Mouse (Mus musculus): ENCODE results near the gene Reep6. TPM values are rescaled to one million over a fixed set of nuclear protein-coding genes. Genes with fewer than 3 reads are reported as not detected.

The Reep6 gene
- polyA plus RNA-seq, 1 experiment from 2014 or later: 5.2 TPM

DNA sequence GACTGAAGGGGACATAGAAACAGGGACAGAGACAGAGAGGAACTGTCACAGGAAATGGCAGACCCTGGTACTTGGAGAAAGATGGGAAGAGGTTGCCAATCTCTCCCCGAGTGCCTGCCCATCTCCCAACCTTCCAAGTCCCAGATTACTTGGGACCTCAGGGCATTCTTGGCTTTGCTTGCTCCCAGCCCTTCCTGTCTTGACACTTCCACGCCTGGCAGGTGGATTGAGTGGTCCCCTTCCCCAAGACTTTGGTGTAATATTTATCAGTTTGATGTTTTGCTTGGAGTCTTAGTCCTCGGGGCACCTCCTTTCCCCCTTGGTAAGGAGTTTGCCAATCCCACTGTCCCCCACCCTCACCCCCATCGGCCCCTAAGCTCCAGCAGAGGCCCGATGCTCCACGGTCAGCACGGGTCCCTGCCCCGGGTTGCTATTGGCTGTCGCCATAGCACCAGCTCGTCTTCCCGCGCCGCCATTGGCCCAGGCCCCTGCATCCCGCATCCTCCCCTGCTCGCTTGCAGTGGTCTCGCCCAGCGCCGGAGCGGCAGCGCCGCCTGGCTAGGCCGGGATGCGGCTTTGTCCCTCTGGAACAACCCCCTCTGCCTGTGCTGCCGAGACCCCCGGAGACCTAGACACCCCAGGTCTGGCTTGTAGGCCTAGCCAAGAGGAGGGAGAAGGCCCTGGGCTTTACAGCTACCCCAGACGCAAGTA is 31.0 kb upstream of the Reep6 start:
- Histone ChIP-seq H3K4me3 (ENCODE audit: low read depth, low read length) (peak overlapping the region; percentile 40), H3K9ac (ENCODE audit: low read length) (peak overlapping the region; percentile 53), H3K4me1 (ENCODE audit: control insufficient read depth, insufficient read depth, low read length) (peaks cover 21% of the 10 kb centered on the region), H3K36me3 (ENCODE audit: control insufficient read depth, insufficient read depth, low read length) (peaks cover 7% of the 10 kb centered on the region; the same call in 1 of the 2 replicates), H3K27ac (replicated peaks; ENCODE audit: low read depth, low read length) (no peak overlapping the region), H3K27me3 (ENCODE audit: control insufficient read depth, insufficient read depth, low read length) (peaks cover 47% of the 10 kb centered on the region), H3K9me3 (ENCODE audit: control insufficient read depth, low read length) (no peaks in the 10 kb centered on the region), H3K4me2 (ENCODE audit: low read depth, severe bottlenecking) (peak overlapping the region; percentile 63)
- 5% methylated on average over 26 of the region's 26 CpGs for WGBS
- DNase-seq (ENCODE audit: low spot score): peak; percentile 88
- peak; percentile 65; the same call in 1 of the 2 replicates for ATAC-seq (ENCODE audit: insufficient number of reproducible peaks, low FRiP score, low TSS enrichment, low read depth)

DNA sequence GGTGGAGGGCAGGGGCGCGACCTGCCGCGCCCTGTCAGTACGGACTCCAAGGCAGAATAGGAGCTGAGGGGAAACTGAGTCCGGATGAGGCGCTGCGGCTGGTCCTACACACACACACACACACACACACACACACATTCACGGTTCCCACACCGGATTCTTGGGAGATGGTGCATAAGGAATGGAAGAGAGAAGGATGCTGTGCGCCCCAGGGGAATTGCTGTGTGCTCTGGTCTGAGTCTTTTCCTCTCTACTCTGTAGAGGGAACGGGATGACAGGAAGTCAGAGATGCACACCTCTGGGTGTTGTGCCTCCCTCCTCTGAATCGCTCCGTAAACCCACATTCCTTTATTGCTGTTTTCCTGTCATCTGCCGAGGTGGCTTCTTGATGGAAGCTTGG is 30.5 kb upstream of the Reep6 start:
- Histone ChIP-seq H3K27ac (replicated peaks; ENCODE audit: low read depth, low read length) (no peak overlapping the region), H3K9me3 (ENCODE audit: control insufficient read depth, low read length) (no peaks in the 10 kb centered on the region), H3K27me3 (ENCODE audit: control insufficient read depth, insufficient read depth, low read length) (peaks cover 49% of the 10 kb centered on the region), H3K4me2 (ENCODE audit: low read depth, severe bottlenecking) (peak overlapping the region; percentile 63), H3K4me3 (ENCODE audit: low read depth, low read length) (peak overlapping the region; percentile 40), H3K9ac (ENCODE audit: low read length) (peak overlapping the region; percentile 53), H3K4me1 (ENCODE audit: control insufficient read depth, insufficient read depth, low read length) (peaks cover 21% of the 10 kb centered on the region), H3K36me3 (ENCODE audit: control insufficient read depth, insufficient read depth, low read length) (peaks cover 3% of the 10 kb centered on the region; the same call in 1 of the 2 replicates)
- WGBS: 6% methylated on average over 15 of the region's 15 CpGs
- ATAC-seq (ENCODE audit: insufficient number of reproducible peaks, low FRiP score, low TSS enrichment, low read depth): no peak
- DNase-seq (ENCODE audit: low spot score): no peak

DNA sequence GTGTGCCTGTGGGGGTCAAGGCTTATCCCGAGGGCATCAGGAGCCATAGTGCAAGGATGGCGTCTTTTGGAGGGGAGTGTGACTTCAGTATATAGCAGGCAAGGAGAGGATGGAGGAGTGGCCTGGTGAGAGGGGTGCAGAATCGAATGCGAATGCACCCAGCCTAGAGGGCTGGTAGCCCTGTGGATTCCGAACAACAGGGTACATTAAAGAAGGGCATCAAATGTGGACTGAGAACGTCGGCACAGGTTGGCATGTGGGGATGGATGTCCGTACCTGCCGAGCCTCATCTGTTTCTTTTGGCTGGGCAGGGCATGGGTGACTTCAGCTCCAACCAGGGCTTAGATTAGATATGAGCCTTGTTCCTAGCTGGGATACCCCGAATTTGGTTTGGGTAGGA is 29.9 kb upstream of the Reep6 start:
- ATAC-seq (ENCODE audit: insufficient number of reproducible peaks, low FRiP score, low TSS enrichment, low read depth) (no peak), DNase-seq (ENCODE audit: low spot score) (no peak)
- H3K36me3 ChIP-seq (ENCODE audit: control insufficient read depth, insufficient read depth, low read length): no peaks in the 10 kb centered on the region
- WGBS: 49% methylated on average over 10 of the region's 10 CpGs
- no peak overlapping the region for H3K27ac ChIP-seq (replicated peaks; ENCODE audit: low read depth, low read length)
- H3K9ac ChIP-seq (ENCODE audit: low read length): no peak overlapping the region
- H3K4me3 ChIP-seq (ENCODE audit: low read depth, low read length): peak overlapping the region; percentile 40; the same call in 1 of the 2 replicates
- H3K4me2 ChIP-seq (ENCODE audit: low read depth, severe bottlenecking): peak overlapping the region; percentile 63; the same call in 1 of the 2 replicates
- H3K27me3 ChIP-seq (ENCODE audit: control insufficient read depth, insufficient read depth, low read length): peaks cover 54% of the 10 kb centered on the region
- no peaks in the 10 kb centered on the region for H3K9me3 ChIP-seq (ENCODE audit: control insufficient read depth, low read length)
- peaks cover 21% of the 10 kb centered on the region for H3K4me1 ChIP-seq (ENCODE audit: control insufficient read depth, insufficient read depth, low read length)

DNA sequence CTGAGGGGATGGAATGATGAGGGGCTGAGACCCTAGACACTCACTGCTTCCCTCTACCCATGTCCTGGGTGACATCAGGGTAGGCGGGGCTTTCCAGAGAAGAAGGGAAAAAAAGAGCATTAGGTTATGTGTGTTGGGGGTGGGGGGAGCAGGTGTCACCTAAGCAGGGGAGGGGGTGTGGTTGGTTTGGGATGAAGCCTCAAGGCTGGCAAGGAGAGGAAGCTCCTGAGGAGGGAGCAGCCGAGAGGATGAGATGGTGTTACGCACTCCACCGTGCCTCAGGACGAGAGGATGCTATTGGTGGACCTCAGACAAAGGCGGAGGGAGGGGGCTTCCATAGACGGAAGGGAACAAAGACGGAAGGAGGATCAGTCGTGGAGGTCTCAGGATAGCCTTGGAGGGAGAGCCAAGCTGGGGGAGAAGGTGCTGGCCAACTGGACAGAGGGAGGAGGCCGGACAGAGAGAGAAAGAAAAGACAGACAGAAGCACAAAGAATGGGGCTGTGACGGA is 29.0 kb upstream of the Reep6 start:
- DNase-seq (ENCODE audit: low spot score) (no peak), ATAC-seq (ENCODE audit: insufficient number of reproducible peaks, low FRiP score, low TSS enrichment, low read depth) (no peak)
- H3K4me2 ChIP-seq (ENCODE audit: low read depth, severe bottlenecking): no peak overlapping the region
- no peak overlapping the region for H3K9ac ChIP-seq (ENCODE audit: low read length)
- H3K36me3 ChIP-seq (ENCODE audit: control insufficient read depth, insufficient read depth, low read length): no peaks in the 10 kb centered on the region
- peaks cover 13% of the 10 kb centered on the region for H3K4me1 ChIP-seq (ENCODE audit: control insufficient read depth, insufficient read depth, low read length)
- no peak overlapping the region for H3K4me3 ChIP-seq (ENCODE audit: low read depth, low read length)
- no peak overlapping the region for H3K27ac ChIP-seq (replicated peaks; ENCODE audit: low read depth, low read length)
- 26% methylated on average over 11 of the region's 11 CpGs for WGBS
- peaks cover 63% of the 10 kb centered on the region for H3K27me3 ChIP-seq (ENCODE audit: control insufficient read depth, insufficient read depth, low read length)
- no peaks in the 10 kb centered on the region for H3K9me3 ChIP-seq (ENCODE audit: control insufficient read depth, low read length)

DNA sequence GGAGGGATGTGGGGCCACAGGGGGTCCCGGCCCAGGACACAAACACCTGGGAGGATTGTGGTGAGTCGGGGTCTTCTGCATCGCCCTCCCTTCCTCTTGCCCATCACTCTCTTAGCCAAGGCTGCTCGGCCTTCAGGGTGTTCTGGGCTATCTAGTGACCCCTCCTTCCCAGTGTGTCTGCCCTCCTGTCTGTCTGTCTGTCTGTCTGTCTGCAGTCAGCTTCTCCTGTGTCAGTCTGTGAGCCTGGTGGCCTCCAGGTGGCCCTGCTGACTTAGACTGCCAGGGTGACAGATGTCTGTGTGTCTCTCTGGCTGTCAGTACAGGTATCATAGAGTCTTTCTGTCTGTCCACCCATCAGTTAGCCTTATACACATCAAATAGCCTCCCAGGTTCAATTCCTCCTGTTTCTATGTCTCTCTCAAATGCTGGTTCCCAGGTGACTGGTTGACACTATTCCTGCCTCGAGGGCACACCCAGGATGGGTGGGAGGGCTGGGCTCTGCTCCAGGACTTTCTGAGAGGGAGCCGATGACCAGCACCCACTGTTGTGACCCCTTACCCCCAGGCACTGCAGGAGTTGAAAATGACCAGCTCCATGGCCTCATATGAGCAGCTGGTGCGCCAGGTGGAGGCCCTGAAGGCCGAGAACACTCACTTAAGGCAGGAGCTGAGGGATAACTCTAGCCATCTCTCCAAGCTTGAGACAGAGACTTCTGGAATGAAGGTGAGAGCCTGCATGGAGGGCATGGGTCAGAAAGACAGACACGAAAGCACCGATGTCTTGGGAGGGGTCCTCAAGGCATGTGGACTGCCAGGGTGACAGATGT is 28.3 kb upstream of the Reep6 start:
- no peaks in the 10 kb centered on the region for H3K9me3 ChIP-seq (ENCODE audit: control insufficient read depth, low read length)
- H3K9ac ChIP-seq (ENCODE audit: low read length): no peak overlapping the region
- no peaks in the 10 kb centered on the region for H3K36me3 ChIP-seq (ENCODE audit: control insufficient read depth, insufficient read depth, low read length)
- ATAC-seq (ENCODE audit: insufficient number of reproducible peaks, low FRiP score, low TSS enrichment, low read depth) (no peak), DNase-seq (ENCODE audit: low spot score) (no peak)
- H3K27ac ChIP-seq (replicated peaks; ENCODE audit: low read depth, low read length): no peak overlapping the region
- no peak overlapping the region for H3K4me3 ChIP-seq (ENCODE audit: low read depth, low read length)
- H3K27me3 ChIP-seq (ENCODE audit: control insufficient read depth, insufficient read depth, low read length): peaks cover 69% of the 10 kb centered on the region
- H3K4me1 ChIP-seq (ENCODE audit: control insufficient read depth, insufficient read depth, low read length): peaks cover 8% of the 10 kb centered on the region
- 79% methylated on average over 10 of the region's 10 CpGs for WGBS
- H3K4me2 ChIP-seq (ENCODE audit: low read depth, severe bottlenecking): no peak overlapping the region

DNA sequence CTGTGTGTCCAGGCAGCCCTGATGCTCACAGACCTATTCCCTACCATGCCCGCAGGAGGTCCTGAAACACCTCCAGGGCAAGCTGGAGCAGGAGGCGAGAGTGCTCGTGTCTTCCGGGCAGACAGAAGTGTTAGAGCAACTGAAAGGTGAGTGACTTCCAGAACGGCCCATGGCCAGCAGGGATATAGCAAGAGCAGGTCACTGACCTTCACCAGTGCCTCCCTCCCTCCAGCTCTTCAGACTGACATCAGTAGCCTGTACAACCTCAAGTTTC is 27.7 kb upstream of the Reep6 start:
- H3K4me3 ChIP-seq (ENCODE audit: low read depth, low read length): no peak overlapping the region
- no peaks in the 10 kb centered on the region for H3K36me3 ChIP-seq (ENCODE audit: control insufficient read depth, insufficient read depth, low read length)
- no peak overlapping the region for H3K27ac ChIP-seq (replicated peaks; ENCODE audit: low read depth, low read length)
- DNase-seq (ENCODE audit: low spot score) (no peak), ATAC-seq (ENCODE audit: insufficient number of reproducible peaks, low FRiP score, low TSS enrichment, low read depth) (no peak)
- no peak overlapping the region for H3K9ac ChIP-seq (ENCODE audit: low read length)
- 0 out of 2 replicates have a peak, but pooled peaks cover 3% of the 10 kb centered on the region for H3K4me1 ChIP-seq (ENCODE audit: control insufficient read depth, insufficient read depth, low read length)
- H3K9me3 ChIP-seq (ENCODE audit: control insufficient read depth, low read length): no peaks in the 10 kb centered on the region
- peaks cover 75% of the 10 kb centered on the region for H3K27me3 ChIP-seq (ENCODE audit: control insufficient read depth, insufficient read depth, low read length)
- H3K4me2 ChIP-seq (ENCODE audit: low read depth, severe bottlenecking): no peak overlapping the region
- 43% methylated on average over 5 of the region's 5 CpGs for WGBS

DNA sequence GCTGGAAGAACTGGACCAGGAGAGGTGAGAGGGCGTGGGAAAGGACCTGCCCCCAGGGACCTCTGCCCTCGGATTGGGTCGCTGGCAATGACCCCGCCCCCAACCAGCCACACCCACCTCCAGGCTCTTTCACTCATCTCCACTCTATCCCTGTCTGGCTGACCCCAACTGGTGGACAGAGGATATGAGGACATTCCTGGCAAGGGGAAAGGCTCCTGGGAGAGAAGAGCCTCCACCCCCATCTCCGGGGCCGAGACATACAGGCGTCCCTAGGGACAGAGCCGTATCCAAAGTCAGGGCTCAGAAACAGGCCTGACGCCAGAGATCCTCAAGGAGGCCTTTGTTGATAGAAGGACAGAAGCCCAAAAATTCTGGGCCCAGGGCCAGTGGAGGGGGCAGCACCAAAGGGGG is 27.3 kb upstream of the Reep6 start:
- ATAC-seq (ENCODE audit: insufficient number of reproducible peaks, low FRiP score, low TSS enrichment, low read depth): no peak
- Histone ChIP-seq H3K4me2 (ENCODE audit: low read depth, severe bottlenecking) (no peak overlapping the region), H3K4me3 (ENCODE audit: low read depth, low read length) (no peak overlapping the region), H3K9me3 (ENCODE audit: control insufficient read depth, low read length) (no peaks in the 10 kb centered on the region), H3K4me1 (ENCODE audit: control insufficient read depth, insufficient read depth, low read length) (0 out of 2 replicates have a peak, but pooled peaks cover 3% of the 10 kb centered on the region), H3K9ac (ENCODE audit: low read length) (no peak overlapping the region), H3K27me3 (ENCODE audit: control insufficient read depth, insufficient read depth, low read length) (peaks cover 77% of the 10 kb centered on the region), H3K27ac (replicated peaks; ENCODE audit: low read depth, low read length) (no peak overlapping the region), H3K36me3 (ENCODE audit: control insufficient read depth, insufficient read depth, low read length) (no peaks in the 10 kb centered on the region)
- WGBS: 15% methylated on average over 9 of the region's 9 CpGs
- no peak for DNase-seq (ENCODE audit: low spot score)

DNA sequence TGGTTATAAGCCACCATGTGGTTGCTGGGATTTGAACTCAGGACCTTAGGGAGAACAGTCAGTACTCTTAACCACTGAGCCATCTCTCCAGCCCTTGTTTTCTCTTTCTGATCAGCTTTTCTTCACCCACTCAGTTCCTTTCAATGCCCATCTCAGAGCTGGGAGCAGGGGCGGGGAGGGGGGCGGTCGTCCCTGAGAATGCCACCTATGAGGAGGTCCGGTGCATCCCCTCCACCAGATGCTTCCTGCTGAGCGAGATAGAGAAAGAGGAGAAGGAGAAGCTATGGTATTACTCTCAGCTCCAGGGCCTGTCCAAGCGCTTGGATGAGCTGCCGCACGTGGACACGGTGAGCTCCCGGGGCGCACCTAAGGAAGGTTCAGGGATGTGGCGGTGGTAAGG is 25.3 kb upstream of the Reep6 start:
- Histone ChIP-seq H3K36me3 (ENCODE audit: control insufficient read depth, insufficient read depth, low read length) (no peaks in the 10 kb centered on the region), H3K4me3 (ENCODE audit: low read depth, low read length) (no peak overlapping the region), H3K9ac (ENCODE audit: low read length) (no peak overlapping the region), H3K27ac (replicated peaks; ENCODE audit: low read depth, low read length) (no peak overlapping the region), H3K9me3 (ENCODE audit: control insufficient read depth, low read length) (no peaks in the 10 kb centered on the region), H3K4me2 (ENCODE audit: low read depth, severe bottlenecking) (no peak overlapping the region), H3K27me3 (ENCODE audit: control insufficient read depth, insufficient read depth, low read length) (peaks cover 66% of the 10 kb centered on the region), H3K4me1 (ENCODE audit: control insufficient read depth, insufficient read depth, low read length) (0 out of 2 replicates have a peak, but pooled peaks cover 3% of the 10 kb centered on the region)
- no peak for DNase-seq (ENCODE audit: low spot score)
- ATAC-seq (ENCODE audit: insufficient number of reproducible peaks, low FRiP score, low TSS enrichment, low read depth): no peak
- 17% methylated on average over 12 of the region's 12 CpGs for WGBS
